Mouse (Mus musculus): Measurements from ENCODE around the gene Isca2. TPM values are rescaled to one million over a fixed set of nuclear protein-coding genes. Genes with fewer than 3 reads are reported as not detected.

Gene Isca2
- total RNA-seq, 2 experiments from 2014 or later = 79.4 to 198 TPM

GRCm38 (mm10) chr12:84767510-84767909 is 5.5 kb upstream of the Isca2 start:
- ATAC-seq (replicated peaks; ENCODE audit: low FRiP score, low TSS enrichment, poor library complexity, severe bottlenecking) = no peak

- no peak for ATAC-seq (replicated peaks; ENCODE audit: low FRiP score, low TSS enrichment, poor library complexity, severe bottlenecking)
Observed at GRCm38 (mm10) chr12:84769624-84770023, 3.4 kb upstream of the Isca2 start.

- ATAC-seq (replicated peaks; ENCODE audit: low FRiP score, low TSS enrichment, poor library complexity, severe bottlenecking) = no peak
Observed at GRCm38 (mm10) chr12:84771981-84772520, 1.0 kb upstream of the Isca2 start.

- no peak for ATAC-seq (replicated peaks; ENCODE audit: low FRiP score, low TSS enrichment, poor library complexity, severe bottlenecking)
Observed at GRCm38 (mm10) chr12:84773476-84773875, 425 bp downstream of the Isca2 start.

- ATAC-seq (replicated peaks; ENCODE audit: low FRiP score, low TSS enrichment, poor library complexity, severe bottlenecking) = peak; percentile 40
Observed at GRCm38 (mm10) chr12:84774376-84774775, 1.3 kb downstream of the Isca2 start.

- no peak for ATAC-seq (replicated peaks; ENCODE audit: low FRiP score, low TSS enrichment, poor library complexity, severe bottlenecking)
Observed at GRCm38 (mm10) chr12:84776229-84776628, 3.2 kb downstream of the Isca2 start.

- ATAC-seq (replicated peaks; ENCODE audit: low FRiP score, low TSS enrichment, poor library complexity, severe bottlenecking) = peak; percentile 91
Observed at GRCm38 (mm10) chr12:84784604-84785381, 11.7 kb downstream of the Isca2 start.

- no peak for ATAC-seq (replicated peaks; ENCODE audit: low FRiP score, low TSS enrichment, poor library complexity, severe bottlenecking)
Observed at GRCm38 (mm10) chr12:84786091-84786490, 13.0 kb downstream of the Isca2 start.

- no peak for ATAC-seq (replicated peaks; ENCODE audit: low FRiP score, low TSS enrichment, poor library complexity, severe bottlenecking)
Observed at GRCm38 (mm10) chr12:84790853-84791252, 17.8 kb downstream of the Isca2 start.

GRCm38 (mm10) chr12:84792629-84793028 is 19.6 kb downstream of the Isca2 start:
- no peak for ATAC-seq (replicated peaks; ENCODE audit: low FRiP score, low TSS enrichment, poor library complexity, severe bottlenecking)

GRCm38 (mm10) chr12:84794647-84795046 is 21.6 kb downstream of the Isca2 start:
- ATAC-seq (replicated peaks; ENCODE audit: low FRiP score, low TSS enrichment, poor library complexity, severe bottlenecking) = no peak

- peak; percentile 62 for ATAC-seq (replicated peaks; ENCODE audit: low FRiP score, low TSS enrichment, poor library complexity, severe bottlenecking)
Observed at GRCm38 (mm10) chr12:84799086-84799485, 26.0 kb downstream of the Isca2 start.

- ATAC-seq (replicated peaks; ENCODE audit: low FRiP score, low TSS enrichment, poor library complexity, severe bottlenecking) = no peak
Observed at GRCm38 (mm10) chr12:84800419-84800818, 27.4 kb downstream of the Isca2 start.

- ATAC-seq (replicated peaks; ENCODE audit: low FRiP score, low TSS enrichment, poor library complexity, severe bottlenecking) = no peak
Observed at GRCm38 (mm10) chr12:84801532-84802110, 28.6 kb downstream of the Isca2 start.

GRCm38 (mm10) chr12:84802625-84803024 is 29.6 kb downstream of the Isca2 start:
- ATAC-seq (replicated peaks; ENCODE audit: low FRiP score, low TSS enrichment, poor library complexity, severe bottlenecking) = no peak

- ATAC-seq (replicated peaks; ENCODE audit: low FRiP score, low TSS enrichment, poor library complexity, severe bottlenecking) = no peak
Observed at GRCm38 (mm10) chr12:84805228-84805842, 32.3 kb downstream of the Isca2 start.

GRCm38 (mm10) chr12:84806010-84806409 is 33.0 kb downstream of the Isca2 start:
- ATAC-seq (replicated peaks; ENCODE audit: low FRiP score, low TSS enrichment, poor library complexity, severe bottlenecking) = no peak

- ATAC-seq (replicated peaks; ENCODE audit: low FRiP score, low TSS enrichment, poor library complexity, severe bottlenecking) = no peak
Observed at GRCm38 (mm10) chr12:84806726-84807125, 33.7 kb downstream of the Isca2 start.

GRCm38 (mm10) chr12:84807351-84807750 is 34.3 kb downstream of the Isca2 start:
- no peak for ATAC-seq (replicated peaks; ENCODE audit: low FRiP score, low TSS enrichment, poor library complexity, severe bottlenecking)

- ATAC-seq (replicated peaks; ENCODE audit: low FRiP score, low TSS enrichment, poor library complexity, severe bottlenecking) = no peak
Observed at GRCm38 (mm10) chr12:84809033-84809432, 36.0 kb downstream of the Isca2 start.
